Mouse (Mus musculus) CD4-positive, CD25-positive, alpha-beta regulatory T cell, adult 2 months (primary cell): ENCODE data around the gene Extl1.

Experiments used
- DNase-seq: peaks from one replicate; pipeline ENCODE4 v3.0.0-alpha.2; 2012; ENCODE audit warnings: low read depth, low spot score

Gene Extl1

DNA sequence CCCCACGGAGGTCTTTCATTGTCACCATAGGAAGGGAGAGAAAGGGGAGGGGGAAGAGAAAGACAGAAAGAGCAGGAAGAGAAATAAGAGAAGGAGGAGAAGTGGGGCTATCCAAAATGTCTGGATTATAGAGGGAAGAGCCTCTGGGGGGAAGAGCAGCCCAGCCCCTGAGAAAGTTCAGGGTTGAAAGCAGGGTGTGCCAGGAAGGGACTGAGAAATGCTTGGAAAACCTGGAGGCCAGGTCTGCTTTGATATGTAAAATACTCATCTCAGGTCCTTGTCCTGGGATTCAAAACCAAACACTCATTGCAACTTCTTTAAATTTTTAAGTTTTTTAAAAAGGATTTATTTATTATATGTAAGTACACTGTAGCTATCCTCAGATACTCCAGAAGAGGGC lies 8.0 kb upstream of the Extl1 start:
- no peak for DNase-seq

DNA sequence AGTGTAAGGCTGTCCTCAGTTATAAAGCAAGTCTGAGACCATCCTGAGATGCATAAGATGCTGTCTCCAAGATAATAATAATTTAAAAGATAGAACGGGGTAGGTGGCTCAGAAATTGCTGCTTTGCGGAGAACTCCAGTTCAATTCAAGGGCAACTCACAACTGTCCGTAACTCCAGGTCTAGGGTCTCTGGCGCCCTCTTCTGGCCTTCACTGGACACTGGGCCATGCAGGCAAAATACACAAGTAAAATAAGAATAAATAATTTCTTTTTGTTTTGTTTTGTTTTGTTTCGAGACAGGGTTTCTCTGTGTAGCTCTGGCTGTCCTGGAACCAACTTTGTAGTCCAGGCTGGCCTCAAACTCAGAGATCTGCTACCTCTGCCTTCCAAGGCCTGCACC lies 4.7 kb upstream of the Extl1 start:
- DNase-seq = peak; percentile 87

DNA sequence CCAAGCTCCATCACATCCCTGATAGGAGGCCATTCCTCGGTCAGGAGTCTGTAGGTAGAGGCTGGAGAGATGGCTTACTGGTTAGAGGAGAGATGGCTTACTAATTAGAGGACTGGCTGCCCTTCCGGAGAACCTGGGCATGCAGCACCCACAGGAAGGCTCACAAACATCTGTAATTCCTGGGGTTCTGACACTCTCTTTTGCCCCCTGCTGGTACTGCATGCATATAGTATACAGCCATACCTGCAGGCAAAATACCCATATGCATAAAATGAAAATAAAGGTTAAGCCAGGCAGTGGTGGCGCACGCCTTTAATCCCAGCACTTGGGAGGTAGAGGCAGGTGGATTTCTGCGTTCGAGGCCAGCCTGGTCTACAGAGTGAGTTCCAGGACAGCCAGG lies 3.6 kb upstream of the Extl1 start:
- peak; percentile 66 for DNase-seq

DNA sequence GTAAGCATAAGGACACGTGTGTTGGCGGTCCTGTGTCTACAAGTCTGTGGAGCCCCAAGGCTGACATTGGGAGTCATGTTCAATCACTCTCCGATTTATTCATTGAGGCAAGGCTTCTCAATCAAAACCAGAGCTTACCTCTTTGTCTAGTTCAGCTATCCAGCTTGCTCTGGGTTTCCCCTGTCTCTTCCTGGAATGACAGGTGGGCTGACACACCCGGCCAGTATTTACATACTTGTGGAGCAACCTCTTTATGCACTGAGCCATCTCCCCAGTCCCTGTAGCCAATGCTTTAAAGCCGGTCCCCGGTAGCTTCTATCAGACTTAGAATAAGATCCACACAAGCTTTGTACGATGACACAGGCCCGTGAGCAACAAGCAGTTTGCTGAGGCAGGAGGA lies 4.1 kb downstream of the Extl1 start:
- no peak for DNase-seq

DNA sequence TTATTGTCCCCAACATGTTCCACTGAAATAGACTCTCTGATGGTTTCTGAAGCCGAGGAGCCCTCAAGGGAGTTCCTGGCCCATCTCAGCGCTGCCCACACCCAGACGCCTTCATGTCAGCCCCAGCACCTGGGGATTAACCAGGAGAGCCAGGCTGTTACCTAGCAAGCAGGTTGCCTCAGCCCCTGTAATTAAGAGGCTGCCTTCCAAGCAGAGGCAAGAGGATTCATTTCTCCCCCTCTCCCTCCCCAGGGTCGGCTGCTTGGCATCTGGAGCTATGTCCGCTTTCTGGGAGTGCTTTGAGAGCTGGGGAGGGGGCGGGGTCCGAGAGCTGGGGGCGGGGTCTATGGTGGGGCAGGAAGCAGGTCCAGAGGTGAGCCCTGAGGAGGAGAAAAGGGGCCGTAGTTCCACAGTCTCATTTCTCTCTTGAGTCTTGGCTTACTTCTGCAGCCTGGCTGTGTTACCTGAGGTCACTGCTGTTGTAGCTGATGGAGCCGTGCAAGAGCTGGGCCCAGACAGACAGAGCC lies 5.5 kb downstream of the Extl1 start:
- DNase-seq = no peak

DNA sequence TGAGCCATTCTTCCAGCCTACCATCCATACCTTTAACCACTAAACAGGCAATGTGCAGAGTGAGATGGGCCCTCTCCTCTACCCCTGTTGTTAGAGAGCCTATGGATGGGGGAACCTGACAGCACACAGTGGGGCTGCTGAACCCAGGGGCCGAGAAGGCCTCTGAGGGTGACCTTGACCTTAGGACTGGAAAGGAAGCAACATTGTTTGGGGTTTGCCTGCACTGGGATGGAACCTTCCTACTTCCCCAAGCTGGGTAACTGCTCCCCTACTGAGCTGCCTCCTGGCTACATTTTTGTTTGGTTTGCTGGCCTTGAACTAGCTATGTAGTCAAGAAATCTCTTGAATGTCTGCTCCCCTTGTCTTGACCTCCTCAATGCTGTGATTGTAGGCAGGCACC lies 9.3 kb downstream of the Extl1 start:
- DNase-seq = no peak

DNA sequence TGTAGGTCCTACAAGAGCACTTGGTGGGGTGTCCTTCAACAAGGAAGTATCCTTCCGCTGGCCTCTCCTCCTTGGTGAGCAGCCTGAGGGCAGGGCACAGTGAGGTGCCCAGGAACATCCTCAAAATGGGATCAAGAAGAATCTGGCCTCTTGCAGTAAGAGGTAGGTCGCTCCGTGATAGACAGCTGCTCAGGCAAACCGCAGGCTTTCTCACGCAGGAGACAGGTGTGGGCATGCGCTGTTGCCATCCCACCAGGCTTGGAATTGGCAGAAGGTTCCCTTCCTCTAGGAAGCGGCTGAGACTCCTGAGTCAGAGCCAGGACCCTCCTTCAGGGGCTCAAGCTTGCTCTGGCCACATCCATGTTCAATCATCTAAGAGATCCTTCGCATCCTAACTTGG lies 10.4 kb downstream of the Extl1 start:
- DNase-seq = no peak

DNA sequence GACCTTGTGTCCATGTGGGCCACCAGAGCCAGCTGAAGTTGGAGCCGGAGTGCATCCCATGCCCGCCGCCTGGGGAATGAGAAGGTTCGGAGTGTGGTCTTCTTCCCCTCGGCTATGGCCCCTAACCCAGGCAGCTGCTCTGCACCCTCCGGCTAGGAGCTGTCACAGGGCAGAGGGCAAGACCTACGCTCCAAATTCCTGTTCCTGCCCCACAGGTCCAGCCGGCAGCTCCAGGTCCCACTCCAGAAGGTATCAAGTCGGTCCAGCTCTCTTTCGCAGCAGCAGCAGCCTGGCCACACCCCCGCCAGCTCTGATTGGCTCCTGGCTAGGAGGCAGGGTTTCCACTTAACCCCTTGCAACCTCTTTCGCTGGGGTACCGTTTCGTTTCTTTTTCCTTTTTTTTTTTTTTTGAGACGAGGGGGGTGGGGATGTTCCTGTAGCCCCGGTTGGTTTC lies 11.3 kb downstream of the Extl1 start:
- peak; percentile 81 for DNase-seq

DNA sequence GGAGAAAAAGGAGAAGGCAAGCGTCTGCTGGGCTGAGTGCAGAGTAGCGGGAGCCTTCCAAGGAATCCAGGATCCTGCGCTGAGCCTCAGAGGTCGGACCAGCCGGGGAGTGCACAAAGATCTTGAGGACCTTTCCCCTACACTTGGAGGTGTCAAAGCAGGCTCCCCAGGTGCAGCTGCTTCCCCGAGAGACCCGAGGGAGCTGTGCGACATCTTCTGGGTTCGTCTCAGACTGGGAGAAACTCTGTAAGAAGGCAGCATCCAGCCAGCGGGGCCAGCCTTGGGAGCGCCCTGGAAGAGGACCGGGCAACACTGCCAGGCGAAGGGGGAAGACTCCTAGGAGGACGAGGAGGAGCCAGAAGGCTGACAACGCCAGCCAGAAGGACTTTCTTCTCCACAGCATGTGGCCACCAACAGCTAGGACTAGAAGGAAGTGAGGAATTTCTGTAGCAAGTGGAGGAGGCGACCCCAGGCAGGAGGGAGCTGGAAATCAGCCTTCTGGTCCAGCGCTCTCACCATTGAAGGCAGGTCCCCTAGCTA lies 12.3 kb downstream of the Extl1 start:
- DNase-seq = peak; percentile 20

DNA sequence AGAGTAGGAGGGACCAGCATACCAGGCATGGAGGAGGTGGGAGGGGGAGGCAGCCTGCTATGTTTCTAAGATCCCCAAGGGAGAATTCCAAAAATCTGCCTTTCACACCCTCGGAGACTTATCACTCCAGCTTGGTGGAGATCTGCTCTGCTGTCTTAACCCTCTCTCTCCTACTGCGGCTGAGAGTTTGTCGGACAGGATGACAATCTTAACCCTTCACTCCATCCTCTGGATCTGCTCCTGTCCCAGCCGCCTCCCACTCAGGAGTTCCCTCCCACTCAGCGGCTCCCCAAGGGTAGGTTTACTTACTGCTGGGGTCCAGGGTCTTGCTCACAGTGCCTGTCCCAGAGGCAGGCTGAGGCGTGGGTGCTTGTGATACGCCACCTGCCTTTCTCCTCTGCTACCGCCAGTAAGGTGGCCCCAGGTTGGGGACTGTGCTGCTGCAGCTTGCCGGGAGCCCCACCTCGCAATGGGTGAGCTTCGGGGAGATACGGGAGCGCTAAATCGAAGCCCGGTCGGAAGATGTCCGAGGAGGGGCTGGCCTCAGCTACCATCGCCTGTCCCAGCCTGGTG lies 12.9 kb downstream of the Extl1 start:
- peak; percentile 44 for DNase-seq

DNA sequence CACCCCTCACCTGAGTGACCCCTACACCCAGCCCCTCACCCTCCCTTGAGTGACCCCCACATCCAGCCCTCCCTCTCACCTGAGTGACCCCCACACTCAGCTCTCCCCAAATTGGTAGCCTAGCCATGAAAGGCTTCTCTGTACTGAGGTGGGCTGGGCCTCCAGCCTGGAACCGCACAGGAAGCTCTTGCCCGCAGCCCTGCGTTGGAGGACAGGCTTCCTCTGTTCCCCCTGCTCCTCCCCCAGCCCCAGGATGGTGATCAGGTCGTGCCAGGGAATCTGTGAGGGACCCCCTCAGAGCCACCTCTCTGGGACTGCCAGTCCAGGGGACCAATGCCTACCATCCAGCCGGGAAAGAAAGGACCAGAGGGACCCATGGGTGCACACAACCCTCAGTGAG lies 18.4 kb downstream of the Extl1 start:
- DNase-seq = peak; percentile 54

DNA sequence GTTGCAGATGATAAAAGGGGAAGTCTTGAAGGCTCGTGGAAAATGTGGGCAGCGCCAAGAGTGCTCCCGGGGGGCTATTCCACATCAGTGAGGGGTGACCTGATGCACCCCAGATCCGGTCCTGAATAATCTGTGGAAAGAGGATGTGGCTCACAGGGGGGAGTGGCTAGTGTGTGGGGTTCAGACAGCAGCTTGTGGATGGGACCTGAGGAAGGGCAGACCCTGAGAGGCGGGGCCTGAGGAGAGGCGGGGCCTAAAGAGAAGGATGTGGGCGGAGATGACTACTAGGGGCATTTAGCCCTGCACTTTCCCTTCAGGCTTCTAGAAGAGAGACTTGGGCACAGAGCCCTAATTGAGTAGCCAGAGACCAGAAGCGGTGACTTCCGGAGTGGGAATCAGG lies 21.1 kb downstream of the Extl1 start:
- peak; percentile 84 for DNase-seq

DNA sequence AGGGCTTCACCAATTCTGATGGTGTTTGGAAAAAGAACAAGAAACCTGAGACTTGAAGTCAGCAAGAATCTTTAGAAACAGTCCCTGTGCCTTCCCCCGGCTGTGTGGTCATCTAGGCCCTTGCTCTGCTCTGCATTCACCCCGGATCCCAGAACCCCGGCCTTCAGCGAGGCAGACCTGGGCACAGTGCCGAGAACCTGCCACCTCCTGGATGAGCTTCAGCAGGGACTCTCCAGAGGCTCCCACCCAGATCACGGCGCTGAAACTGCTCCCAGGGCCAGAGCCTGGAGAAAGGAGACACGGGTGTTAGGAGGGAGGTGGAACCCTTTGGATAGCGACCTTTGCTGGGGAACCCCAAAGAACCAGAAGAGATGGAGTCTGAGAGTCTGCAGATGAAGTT lies 21.5 kb downstream of the Extl1 start:
- DNase-seq = no peak

DNA sequence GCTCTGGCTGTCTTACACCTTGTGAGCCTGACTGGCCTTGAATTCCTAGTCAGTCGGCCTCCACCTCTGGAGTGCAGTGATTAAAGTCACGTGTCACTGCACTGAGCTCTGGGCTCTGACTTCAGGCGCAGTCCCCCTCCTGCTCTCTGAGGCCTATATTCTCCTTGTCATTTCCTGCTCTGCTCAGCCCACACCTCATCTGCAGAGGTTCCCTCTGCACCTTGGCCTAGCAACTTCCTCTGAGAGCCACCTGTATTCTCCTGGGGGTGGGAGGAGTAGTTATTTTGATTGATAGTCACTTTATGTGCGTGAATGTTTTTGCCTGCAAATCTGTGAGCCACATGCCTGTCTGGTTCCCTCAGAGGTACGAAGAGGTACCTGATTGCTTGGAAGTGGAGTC lies 22.4 kb downstream of the Extl1 start:
- peak; percentile 75 for DNase-seq

DNA sequence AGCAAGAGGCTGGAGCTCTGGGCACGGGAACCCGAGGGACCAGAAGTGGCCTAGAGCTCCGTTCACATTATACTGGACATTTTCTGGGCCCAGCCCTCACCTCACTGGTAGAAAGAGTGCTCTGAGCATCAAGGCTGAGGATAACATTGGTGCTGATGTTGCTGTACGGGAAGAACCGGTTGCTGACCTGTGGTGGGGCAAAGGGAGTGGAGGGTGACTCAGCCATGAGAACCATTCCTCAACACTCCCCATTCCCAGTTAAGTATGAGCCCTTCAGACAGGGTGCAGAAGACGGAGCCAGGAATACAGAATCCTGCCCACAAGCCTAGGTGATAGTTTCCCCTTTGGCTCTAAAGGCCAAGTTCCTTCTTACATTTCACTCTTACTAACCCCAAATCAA lies 24.0 kb downstream of the Extl1 start:
- DNase-seq = no peak

DNA sequence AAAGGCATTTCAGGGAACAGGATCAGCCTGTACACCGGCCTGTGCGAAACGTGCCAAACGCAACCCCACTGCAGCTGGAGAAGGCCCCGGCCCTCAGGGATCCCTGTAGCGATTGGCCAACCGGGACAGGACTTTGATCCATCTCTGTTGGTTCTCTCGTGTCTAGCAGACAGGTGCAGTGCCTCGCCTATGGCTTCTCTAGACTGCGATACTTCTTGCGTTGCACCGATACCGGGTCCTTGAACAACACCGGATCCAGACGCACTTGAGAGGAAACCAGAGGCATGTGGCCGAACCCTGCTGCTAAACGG lies 26.2 kb downstream of the Extl1 start:
- DNase-seq = no peak

DNA sequence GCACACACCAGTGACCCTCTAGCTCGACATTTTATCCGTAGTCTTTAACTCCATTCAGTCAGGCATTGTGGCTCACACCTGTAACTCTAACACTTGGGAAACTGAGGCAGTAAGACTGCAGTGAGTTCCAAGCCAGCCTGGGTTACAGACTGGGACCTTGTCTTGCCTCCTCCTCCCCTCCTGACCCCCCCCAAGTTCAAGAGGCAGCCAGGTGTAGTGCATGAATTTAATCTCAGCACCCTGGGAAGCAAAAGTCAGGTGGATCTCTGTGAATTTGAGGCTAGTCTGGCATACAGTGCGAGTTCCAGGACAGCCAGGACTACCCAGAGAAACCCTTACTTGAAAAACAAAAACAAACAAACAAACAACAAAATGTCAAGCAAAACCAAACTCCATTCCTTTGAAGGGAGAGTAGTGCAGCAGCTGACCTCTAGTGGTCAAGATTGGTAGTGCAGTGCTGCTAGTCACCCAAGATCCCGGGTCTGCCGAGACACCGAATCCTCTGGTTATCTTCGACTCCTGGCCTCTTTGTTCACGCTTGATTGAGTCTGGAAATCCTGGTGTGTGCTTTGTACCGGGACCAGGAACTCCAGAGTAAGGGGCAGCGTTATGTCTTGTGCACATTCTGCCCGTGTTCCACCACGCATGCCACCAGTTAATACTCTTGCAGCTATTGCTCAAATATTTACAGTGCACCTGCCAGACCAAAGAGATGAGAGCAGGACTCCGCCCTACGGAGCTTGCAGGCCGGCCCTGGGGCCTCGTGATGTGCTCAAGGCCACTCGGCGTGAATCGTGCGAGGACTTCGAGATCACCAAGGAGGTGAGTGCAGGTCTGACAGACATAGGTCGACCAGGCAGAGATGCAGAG lies 26.8 kb downstream of the Extl1 start:
- peak; percentile 88 for DNase-seq

DNA sequence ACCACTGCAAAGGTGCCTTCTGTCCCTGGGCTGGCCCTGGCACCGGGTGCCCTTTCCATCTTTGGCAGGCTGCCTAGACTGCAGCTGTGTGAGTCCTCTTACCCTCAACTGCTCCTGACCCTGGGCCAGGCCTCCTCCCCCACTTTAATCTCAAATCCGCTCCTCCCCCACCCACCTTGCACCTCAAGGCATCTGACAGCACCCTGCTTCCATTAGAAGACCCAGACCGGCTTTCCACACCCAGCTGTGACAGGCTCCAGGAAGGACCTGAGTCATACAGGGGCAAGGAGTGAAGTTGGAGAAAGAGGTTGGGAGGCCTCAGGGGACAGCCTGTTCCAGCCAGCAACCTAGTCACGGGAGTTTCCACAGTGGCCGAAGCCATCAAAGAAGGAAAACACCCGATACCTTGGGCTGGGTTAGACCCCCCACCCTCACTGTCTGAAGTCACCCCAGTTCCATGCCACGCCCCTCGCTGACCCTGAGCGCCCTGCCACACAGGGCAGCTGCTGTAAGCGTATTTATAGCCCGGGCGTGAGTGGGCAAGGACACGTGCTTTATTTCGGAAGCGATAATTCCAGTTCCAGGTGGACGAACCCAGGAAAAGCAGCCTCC lies 27.7 kb downstream of the Extl1 start:
- DNase-seq = no peak

DNA sequence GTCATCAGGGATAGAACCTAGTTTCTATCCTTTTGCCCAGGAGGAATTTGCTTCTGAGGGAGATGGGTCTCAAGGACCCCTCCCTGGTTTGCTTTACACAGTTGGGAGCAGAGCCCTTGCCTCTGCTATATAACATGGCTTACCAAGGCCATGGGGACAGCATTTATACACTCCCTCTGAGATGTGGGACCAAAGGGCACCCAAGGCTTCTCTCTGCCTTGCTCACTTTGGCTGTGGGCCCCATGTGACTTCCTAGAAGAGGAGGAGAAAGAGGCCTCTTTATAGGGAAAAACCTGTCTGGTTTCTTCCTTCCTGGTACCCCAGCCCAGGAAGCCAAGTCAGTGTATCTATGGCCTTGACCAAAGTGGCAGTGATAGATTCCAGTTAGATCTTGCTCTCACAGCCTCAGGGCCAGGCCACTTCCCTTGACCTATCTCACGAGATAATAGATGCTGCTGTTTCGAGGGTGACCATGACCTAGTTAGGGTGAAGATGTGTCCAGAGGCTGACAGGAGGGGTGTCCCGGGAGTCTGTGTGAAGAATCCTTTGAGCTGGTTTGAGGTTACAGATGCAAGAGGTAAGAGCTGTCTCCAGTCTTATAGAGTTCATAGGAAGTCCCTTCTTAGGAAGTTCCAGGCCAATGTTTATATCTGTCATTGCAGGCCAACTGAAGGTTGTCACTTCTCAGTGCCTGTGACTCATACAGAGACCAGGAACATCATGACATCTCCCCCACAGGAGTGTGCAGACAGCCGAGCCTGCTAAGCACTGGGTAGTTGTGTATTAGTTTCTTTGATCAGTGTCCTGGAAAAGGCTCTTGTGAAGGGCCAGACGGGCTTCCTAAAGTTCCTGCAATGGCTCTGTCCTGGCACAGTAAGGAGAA lies 29.9 kb downstream of the Extl1 start:
- no peak for DNase-seq

DNA sequence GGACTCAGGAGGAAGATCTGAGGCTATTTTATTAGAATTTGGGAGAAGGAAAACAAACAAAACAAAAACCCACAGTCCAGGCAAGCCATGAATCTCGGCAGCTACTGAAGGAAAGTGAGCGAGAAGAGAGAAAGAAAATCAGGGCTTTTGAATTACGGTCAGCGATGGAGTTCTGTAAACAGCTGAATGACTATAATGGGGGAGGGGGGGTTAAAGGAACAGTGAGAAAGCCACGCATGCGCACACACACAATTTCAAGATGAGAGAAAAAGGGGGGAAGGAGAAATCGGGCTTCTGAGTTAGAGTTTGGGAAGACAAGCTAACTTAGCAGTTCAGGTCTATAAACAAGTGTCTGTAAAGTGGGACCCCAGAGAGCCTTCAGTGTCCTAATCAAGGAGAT lies 30.7 kb downstream of the Extl1 start:
- no peak for DNase-seq

DNA sequence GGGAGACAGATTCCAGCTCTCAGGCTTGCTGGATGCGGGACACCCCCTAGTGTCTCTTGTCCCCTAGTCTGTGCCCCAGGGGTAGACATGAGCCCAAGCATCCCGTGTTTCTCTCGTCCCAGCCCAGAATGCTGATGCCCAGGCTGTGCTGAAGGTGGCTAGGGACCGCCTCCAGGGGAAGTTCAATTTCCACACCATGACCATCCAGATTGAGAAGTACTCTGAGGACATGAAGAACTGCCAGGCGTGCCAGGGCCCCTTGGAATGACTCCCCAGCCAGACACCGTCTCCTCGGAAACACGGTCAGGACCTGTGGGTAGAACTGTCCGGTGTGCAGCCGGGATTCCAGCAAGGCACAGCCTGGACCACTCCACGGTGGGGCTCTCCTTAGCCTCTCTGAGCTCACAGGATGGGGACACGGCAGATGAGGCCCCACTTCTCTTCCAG lies 31.4 kb downstream of the Extl1 start:
- DNase-seq = no peak
